Mouse (Mus musculus) kidney, postnatal 36 days (tissue): ENCODE data around the gene Barhl2.
A peak's percentile ranks its signal among the peaks of the same experiment; 100 is the strongest.

Source experiments
- DNase-seq, 2 experiments: peaks; one replicate each; pipeline ENCODE4 v3.0.0; 2021 to 2022; ENCODE audit warnings: mixed read lengths in 2 of 2

Gene Barhl2

DNA sequence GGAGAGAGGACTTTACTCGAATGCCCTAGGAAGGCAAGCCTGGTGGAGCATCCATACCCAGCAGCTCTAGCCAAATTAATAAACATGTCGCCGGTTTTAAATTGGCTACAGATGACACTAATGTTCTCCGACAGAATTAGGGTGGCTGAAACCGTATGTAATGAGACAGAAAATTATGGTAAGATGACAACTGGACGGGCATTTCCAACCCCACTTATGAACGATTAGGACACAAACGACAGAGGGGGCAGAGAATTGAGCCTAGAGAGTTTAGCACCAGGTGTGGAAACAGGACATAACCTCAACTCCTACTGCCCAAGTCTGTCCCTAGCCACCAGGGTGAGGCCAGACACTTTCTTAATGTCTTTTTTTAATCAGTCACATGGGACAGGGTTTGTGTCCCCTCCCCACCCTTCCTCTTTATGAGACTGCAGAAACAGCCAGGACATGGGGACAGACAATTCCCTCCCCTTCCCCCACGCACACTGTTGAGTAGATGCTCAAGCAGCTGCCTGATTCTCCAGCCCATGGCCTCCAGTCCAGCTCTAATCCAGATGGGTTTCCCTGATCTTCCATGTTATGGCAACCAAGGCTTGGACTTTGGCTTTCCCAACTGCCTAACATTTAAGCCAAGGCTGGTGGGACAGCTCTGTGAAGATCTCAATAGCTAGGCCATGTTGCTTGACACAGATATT is 3.4 kb downstream of the Barhl2 start:
- DNase-seq, result no peak

DNA sequence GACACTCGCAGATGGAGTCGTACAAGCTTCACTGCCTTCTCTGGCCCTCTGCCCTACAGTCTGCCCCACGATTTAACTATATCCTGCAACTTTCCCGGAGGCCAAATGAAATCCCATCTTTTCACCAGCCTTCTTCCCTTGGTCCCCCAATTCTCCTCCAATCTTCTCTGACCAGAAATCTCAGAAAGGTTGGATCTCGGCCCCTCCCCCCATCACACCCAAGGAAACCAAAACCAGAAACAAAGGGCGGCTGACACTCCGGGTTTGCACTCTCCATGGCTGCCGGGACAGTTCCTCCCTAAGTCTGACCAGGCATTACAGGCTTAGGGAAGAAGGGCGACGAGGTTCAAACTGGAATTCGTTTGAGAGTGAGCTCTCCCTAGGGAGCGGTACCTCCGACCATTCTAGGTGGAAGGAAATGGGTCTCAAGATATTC is 4.1 kb downstream of the Barhl2 start:
- DNase-seq, result no peak

DNA sequence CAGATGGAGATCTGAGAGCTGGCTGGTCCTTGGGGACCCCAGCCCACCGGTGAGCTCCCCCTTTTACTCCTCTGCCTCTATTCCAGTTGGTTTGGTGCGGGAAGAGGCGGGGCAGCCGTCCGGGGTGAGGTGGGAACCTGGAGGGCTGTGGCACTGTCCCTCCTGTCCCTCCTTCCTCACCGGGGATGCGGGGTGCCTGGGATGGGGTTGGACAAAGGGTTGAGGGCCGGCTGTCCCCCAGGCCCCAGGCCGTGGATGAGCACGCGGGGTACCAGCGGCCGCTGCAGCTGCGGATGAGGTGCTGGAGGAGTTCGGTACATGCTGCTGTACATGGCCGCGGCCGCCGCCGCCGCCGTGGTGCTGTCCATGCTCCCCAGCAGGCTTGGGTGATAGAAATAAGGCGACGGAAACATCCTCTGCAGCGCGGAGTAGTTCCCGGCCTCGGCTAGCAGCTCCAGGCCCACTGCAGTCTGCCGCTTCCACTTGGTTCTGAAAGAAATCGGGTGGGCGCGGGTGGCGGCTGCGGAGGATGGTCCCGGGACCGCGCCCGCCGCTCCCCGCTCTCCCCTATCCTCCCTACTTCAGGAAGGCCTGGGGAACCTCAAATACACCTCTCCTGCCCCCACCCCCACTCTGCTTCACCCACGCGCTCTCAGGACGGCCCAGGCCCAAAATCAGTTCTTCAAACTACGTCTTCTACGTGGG is 4.6 kb downstream of the Barhl2 start:
- no peak for DNase-seq

DNA sequence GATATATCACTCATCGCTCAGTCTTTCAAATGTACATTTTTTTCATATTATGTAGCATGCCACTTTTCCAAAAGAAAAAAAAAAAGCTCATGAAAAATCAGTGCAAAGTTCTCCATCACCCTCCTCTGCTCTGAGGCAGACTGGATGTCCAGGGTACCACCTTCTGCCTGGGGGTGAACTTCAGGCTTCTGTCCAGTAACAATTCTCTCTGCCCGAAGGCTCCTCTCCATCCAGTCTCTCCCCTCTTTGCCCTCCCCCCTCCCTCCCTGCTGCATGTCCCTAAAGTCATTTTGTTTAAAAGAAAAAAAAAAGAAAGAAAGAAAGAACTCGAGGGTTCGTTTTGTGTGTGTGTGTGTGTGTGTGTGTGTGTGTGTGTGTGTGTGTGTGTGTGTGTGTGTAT is 5.3 kb downstream of the Barhl2 start:
- no peak for DNase-seq

DNA sequence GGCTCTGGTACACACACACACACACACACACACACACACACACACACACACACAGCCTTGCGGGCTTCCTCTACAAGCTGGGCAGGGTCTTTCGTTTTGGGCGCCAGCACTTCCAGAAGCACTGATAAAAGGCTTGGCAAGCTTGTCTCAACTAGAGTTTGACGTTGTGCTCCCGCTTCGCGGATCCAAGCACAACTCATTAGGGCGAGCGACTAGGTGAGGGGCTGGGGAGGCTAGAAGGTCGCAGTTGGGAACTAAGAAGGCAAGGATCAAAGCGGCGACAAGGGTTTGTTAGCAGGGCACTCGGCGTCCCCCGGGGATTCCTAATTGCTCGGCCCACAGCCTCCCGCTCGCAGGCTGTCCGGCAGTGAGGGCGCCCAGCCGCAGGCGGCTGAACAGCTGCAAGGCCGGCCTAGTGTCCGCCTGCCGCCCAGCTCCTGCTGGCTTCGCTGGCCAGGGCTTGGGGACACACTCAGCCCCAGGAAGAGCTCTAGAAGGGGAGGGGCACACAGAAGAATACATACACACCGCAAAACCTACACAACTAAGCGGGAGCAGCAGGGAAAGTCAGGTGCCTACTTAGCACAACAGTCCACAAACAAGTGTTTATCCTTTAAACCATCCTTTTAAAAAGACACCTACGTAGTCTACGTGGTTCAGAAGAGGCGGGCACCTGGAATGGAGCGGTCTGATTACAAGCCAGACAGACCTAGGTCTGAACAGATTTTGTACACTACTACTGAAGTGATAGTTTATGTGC is 6.1 kb downstream of the Barhl2 start:
- no peak for DNase-seq

DNA sequence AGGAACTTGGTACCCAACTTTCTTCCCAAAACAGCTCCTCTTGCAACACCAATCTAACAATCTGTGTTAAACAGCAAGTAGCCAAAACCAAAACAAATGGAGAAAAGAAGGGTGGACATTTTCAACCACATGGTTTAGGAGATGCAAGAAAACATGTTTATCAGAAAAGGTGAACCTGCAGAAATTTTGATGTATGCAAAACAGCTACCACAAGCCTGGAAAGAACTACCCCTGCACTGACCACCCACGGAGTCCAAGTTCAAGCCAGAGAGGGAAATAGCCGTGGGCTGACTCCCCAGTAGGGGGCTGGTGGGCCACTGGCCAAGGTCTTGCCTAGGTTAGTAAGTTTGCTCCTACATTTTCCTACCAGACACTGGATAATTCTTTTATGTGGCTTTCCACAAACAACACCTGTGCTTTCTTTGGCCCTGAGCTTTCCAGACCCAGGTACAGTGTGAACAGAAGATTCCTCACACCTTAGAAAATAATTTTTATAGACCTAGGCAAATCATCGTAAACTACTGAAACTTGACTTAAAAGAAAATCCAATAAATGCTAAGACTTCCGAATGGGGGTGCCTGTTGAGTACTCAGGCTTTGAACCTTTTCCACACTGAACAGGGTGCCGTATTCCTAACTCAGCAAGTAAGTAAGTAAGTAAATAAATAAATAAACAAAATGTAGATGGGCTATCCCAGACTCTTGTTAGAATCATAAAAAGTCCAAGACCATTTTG is 7.4 kb downstream of the Barhl2 start:
- no peak for DNase-seq

DNA sequence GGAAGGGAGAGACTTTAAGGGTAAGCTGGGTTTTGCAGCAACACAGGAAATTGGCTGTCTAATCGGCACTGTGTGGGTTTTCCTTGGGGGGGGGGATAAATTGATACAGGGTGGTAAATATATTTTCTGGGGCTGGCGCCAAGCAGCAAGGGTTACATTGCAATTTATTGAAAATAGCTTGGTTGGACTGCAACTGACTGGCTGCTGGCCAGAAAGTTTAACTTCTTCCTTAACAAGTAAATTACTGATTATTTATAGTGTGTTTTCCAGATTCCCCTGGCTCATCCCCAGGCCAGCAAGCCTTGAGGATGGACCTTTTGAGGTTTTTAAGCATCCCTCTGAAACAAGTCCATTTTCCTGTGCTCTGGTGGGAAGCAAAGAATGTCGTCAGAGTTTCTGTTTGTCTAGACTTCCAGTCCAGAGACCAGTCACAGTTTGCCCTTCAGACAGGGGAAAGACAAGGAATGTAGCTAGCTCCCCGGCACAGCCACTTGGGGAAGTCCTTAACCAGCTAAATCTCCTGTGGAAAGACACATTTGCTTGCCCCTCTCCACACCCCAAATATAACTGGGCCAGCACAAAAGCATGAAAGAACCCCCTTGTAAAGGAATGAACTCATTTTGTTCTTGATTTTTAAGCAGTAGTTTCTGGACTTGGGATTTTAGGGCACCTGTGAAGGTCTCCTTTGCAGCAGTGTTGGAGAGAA is 8.1 kb downstream of the Barhl2 start:
- no peak for DNase-seq

DNA sequence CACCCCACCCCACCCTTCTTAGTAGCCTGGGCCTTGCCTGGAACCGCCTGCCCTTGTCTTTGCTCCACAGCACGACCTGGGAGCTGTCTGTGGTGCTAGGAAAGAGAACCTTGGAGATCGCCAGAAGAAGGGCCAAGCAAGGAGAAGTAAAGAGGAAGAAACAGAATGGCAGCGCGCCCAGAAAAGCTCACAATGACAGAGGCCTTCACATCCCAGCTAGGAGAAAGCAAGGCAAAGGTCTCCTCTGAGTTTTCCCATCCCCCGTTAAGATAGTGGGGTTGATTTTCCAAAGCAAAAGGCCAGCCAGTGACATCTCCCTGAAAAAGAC is 9.2 kb downstream of the Barhl2 start:
- DNase-seq, result peak in 1 of 2 experiments; percentile 14

DNA sequence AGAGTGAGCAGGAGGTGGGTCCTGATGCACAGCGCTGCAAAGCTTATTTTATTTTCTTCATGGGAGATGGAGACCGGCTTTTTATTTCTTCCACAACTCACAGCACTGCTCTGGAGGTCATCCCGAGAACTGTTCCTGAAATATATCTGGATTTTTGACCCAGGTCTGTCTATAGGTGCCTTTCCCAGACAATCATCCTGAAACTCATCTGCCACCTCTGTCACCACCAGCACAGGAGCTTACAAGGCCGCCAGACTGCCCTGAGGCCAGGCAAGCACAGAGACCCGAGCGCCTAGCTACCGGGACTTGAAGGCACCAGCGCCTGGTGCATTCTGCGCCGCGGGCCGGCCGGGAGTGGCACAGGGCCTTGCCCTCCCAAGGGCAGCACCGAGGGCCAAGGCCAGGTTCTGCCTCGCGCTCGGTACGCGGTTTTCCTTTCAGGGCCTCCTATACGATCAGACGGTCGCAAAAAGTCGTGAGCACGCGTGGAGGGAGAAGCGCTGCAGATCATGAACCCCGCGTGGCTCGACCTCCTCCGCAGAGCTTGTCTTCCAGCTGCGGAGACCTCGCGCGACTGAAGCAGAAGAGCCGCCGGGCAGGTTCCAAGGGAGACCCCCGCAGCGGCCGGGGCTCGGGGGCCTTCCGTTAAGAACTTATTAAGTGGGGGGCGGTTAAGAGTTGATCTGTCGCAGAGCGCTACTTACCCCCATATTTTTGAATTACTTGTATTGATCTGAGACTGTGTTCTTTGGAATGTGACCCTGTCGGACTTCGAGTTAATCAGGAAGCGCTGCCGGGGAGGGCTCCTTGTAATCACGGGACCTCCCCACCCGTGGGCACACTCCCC is 9.8 kb downstream of the Barhl2 start:
- DNase-seq, result no peak

DNA sequence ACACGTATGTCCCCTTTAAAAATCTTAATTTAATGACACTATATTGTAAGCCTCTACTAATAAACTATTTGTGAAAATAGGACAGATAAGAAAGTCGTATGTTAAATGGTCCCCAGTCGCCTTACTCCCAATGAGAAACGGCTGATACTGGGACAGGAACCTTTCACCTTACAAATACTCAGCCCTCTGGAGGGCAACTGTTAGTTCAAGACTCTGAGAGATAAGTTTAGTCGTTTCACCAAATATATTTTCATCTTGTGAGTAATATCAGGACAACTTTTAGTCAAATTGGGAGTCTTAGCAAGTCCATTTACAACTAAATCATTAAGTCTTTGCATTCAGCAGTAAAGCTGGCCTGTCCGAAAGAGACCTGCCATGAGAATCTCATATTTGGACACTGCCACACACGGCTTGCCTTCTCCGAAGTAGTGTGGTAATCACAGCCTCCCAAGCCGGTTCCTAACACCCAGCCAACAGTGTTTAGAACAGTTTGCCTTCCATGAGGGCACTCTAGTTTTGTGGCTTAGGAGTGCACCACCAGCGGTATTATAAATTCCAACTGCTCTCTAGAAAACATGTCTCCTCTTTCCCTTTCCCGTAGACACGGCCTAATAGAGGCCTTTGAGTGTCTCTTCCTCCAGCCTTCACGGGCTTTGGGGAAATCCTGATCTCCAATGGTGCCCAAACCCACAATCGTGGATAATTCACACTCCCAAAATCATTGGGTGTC is 10.7 kb downstream of the Barhl2 start:
- DNase-seq, result no peak

DNA sequence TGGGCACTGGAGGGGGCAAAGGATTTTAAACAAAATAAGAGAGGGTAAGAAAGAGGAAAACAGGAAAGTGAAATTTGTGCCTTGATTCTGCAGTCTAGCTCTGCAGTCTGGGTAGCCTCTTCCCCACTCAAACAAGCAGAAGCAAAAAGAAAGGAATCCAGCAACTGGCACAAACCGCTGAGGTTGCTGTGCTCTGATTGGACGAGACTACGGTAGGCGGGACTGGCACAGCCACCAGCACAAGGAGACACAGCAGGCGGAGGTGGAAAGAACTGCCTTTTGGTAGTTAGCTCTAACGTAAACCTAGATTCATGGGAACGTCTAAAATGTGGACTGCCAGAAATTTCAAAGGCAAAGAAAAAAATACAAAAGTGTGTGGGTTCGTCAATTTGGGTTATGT is 11.4 kb downstream of the Barhl2 start:
- DNase-seq, result no peak

DNA sequence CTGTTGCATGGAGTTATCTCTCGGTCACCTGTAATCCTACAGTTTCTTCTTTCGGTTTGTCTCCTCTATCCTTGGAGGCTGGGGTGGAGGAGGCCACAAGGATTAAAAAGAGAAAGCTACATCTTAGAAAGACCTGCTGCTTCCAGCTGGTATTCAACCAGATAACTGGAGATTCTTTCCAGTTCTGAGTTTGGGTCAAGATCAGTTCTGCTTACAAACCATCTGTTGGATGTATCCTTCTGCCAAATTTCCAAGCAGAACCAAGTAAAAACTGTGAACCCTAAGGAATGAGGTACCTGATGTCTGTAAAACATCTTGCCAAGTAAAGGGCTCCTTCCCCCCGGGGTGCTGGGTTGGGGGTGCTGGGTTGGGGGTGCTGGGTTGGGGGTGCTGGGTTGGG is 12.3 kb downstream of the Barhl2 start:
- no peak for DNase-seq

DNA sequence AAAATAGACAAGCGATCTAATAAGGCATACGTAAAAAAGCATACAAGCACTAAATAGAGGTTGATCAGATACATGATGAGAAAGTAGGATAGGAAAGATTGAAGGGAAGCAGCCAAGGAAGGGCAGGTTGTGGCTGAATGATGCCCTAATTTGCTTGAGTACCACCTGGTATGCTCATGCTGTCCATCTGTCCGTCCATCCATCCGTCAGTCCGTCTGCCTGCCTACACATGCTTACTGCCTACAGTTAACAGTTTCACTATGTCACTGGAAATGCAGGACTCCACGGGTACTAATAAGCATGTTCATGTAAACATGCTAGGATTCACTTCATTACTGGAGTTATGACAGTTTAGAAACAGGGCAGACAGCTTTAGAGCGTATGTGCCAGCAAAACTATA is 19.1 kb downstream of the Barhl2 start:
- no peak for DNase-seq

DNA sequence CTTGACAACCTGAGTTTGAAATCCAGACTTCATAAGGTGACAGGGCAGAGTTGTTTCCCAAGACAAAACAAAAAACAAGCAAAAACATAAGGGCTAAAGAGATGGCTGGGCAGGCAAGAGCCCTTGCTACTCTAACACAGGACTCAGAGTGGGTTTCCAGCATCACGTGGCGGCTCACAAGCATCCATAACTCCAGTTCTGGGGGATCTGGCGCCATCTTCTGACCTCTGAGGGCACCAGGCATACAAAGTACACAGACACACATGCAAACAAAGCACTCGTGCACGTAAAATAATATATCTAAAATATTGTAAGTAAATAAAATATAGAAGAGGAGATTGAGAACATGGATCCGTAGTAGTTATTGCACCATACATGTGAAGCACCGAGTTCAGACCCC is 31.9 kb downstream of the Barhl2 start:
- DNase-seq, result no peak

DNA sequence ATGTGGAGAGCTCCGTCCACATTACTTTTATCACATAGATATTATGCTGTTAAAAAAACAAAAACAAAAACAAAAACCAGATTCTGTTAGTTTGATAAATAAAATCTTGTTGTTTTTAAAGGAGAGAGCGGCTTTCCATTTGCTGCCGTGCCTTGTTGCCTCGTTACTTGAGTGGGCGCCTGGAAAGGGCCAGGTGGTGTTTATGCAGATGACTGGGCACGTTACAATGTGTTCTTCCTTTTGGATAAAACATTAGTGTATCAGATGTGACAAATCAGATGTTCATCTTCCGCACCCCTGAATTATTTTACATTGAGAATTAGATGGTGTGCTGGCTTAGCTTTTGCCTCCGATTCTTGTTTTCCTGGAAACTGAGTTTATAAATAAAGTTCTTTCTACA is 37.1 kb downstream of the Barhl2 start:
- no peak for DNase-seq

DNA sequence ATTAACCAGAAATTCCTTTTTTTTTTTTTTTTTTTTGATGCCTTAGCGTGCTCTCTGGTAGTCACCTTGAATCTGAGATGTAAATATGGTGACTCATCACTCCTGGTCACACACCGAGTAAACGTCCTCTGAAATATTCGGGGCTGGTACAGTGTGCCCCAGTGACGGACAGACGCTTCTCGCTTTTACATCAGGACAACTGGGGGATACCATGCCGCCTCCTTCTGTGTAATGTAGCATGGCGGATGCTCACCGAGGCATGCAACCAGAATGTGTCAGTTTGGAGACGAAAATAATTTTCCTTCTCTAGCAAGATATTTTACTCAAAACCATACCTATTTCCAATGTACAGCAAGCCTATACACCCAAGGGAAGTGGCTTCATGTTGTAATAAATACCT is 37.6 kb downstream of the Barhl2 start:
- DNase-seq, result no peak

DNA sequence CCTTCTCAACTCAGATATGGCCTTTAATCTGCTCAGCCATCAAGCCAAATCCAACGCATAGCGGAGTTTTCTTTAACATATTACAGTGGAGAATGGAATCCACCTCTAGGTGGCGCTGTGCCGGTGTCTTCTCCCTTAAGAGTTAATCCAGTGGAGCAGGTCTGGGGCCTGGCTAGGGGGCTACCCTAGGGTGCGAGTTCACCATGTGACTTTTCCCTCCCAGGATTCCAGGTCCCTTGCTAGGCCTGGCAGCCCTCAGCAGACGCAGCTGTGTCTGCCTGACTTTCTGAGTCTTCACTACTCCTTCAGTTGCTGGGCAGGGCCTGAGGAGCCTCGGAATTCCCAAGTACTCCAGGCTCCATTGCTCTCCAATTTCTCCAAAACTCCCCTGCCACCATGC is 40.8 kb downstream of the Barhl2 start:
- DNase-seq, result peak in 1 of 2 experiments; percentile 13

DNA sequence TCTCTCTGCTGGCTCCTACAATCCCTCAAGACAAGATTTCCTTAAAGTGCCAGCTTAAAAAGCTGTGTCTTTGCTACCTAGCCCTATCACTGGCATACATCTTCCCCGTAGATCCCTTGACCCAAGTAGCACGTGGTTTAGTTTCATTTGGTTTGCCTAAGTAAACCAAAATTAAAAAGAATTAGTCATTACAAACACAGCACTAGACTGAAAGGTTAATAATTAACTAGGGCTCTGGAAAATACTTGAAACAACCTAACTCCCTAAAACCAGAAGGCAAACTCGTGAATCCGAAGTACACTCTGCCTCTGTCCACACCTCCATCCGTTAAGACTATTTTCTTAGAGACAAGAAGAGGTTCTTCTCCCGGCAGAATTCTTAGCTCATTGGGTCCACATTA is 41.4 kb downstream of the Barhl2 start:
- DNase-seq, result peak; percentile 2 to 16

DNA sequence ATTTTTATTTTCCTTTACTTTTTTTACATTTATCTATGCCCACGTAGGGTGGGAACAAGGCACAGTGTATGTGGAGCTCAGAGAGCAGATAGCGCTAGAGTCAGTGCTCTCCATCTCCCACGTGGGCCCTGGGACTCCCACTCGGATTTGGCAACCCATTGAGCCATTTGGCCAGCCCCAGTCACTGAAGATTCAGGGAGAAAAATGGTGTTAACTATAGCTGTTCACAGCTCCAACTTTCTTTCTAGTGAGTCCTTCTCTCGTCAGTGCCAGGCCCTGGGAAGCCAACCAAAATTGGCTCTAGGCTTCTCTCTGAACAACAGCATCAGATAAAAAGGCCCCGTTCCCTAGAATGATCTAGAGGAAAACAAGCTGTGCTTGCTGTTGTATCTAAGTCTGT is 42.2 kb downstream of the Barhl2 start:
- no peak for DNase-seq

DNA sequence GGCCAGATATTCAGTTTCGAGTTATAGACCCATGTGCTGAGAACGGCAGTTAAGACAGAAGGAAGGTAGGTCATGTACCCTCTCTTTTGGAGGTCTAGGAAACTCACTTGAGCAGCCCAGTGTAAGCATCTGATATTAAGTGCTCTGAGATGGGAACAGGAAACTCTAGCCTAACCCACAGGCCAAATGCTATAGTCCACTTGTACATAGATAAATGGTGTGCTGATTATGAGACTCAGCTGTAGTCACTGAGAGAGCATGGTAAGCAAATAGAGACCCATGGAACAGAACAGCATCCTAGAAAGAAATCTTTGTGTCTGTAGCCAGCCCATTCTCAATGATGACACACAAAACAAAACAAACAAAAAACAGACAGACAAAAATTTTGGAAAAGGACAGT is 55.2 kb downstream of the Barhl2 start:
- no peak for DNase-seq
